Mouse (Mus musculus) 3T3-L1 (cell line): ENCODE measurements at regions not wholly inside any gene's neighbourhood (a gene's known extent, or its start where the extent isn't known, plus 50 kb on each side); places are given as distances from the start of the nearest gene placed in this dataset.

Source experiments
- DNase-seq: peaks from one replicate; pipeline ENCODE4 v3.0.0-alpha.2; 2015; ENCODE audit warnings: low read depth, low spot score

- no peak for DNase-seq
Measured at GRCm38 (mm10) chr3:156253172-156253934, 308.2 kb upstream of the Negr1 start.

DNA sequence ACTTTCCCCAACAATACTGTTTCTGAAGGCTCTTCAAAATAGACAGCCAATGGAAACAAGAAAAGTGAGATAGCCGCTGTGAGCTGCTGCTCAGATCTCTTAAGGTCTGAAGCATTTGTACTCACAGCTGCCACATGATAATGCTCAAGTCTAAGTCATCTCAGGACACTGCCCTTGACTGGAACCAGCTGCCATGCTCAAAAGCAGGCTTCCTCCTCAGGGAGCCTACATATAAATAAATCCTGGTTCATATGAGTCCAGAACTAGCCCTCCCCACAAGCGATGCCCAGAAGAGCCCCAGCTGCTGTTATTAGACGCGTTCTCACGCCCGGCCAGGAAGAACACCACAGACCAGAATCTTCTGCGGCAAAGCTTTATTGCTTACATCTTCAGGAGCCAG lies 304.9 kb upstream of the Negr1 start:
- DNase-seq: no peak

DNA sequence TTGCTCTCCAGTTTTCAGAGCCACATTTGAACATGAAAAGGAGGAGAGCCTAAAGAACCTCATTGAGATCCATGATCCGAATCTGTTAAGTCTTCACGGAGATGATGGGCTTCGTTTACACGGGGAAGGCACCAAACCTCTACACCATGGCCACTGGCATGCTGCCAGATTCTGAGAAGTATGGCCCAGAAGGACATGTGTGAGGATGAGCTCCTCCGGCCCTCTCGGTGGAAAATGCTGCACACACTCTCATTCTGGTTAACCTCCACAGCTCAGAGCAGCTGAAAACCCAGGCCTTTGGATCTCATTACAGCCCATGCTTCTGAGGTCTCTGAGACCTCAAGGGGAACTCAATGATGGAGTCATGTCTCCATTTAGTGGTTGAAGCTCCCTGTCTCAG lies 296.9 kb upstream of the Negr1 start:
- DNase-seq: no peak

DNA sequence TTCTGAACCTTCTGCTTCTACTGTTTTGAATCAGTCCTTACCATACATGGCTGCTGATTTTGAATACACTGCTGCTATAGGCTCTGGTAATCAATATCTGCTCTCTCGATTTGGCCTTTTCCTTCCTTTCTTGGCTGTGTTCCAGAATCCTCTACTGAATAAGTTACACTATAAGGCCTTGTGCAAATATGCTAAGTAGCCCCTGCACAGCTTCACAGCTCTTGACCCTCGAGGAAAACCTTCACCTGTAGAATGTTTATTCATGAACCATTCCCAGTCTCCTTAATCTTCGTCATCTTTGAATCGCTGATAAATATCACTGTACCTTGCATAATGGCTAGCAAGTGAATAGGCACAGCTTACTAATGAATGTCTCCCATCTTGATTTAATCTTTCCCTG lies 293.9 kb upstream of the Negr1 start:
- no peak for DNase-seq

DNA sequence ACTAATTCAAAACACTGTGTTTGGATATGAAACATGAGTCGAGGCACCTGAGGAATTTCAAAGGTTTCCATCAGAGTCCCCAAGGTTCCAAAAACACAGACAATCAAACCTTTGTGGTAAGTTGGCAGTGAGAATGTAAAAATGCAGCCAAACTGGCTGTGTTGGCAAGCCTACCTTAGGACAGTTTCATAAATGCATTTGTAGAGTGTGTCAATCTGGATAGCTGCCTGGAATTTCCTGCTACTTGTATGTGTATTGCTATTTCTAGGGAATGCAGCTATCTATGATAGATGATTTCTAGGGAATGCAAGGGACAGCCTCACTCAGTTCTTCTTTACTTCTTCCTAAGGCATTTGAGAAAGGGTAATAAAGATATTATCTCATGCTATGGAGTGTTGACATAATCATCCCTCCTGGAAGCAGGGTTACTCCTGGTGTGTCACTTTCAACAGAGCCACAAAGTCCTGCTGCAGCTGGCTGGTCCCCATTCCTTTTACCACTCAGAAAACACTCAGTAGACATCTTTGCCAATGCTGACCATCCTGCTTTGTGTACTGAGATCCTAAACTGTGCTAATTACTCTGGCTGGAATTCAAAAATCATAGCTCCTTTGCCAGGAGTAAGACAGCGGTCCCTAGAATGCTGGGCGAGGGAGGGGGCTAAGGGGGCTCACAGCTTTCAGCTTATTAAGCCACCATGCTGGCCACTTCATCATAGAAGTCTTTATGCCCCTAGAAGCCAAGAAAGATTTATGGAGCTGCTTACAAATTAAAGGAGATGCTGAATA lies 261.4 kb upstream of the Negr1 start:
- DNase-seq: peak; percentile 32

DNA sequence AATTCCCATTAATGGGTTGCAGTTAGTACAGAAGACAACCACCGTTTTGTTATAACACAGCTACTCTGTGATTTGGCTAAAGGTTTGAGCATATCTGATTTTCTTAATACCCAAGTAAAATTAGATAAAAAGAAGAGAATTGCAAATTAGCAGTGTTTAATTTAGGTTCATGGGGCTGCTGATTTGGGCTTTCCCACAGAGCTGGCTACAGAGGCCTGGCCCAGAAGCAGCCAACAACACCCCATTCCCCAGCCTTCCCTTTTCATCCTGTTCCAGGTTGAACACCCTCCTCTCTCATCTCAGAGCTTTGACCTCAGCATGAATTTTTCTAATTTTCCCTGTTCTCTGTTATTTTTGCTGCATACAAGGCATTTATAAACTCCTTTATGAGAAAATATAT lies 260.3 kb upstream of the Negr1 start:
- DNase-seq: no peak

DNA sequence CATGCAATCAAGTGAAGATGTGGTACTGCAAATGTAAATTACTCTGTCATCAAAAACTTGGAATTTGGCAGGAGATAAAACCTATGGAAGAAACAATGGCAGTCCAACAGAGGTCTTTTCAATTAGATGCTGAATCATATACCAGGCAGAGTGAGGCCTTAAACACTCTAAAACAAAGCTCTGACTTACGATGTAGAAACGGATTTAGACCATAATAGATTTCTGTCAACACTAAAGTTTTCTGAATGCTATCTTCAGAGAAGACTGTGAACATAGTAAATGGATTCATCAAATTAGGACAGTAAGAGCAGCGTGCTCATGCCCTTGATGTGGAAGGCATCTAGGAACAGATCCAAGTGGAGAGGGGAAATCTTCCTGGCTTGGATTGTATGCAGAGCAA lies 259.8 kb upstream of the Negr1 start:
- DNase-seq: no peak

GRCm38 (mm10) chr3:156304174-156304573 lies 257.4 kb upstream of the Negr1 start:
- DNase-seq: no peak

DNA sequence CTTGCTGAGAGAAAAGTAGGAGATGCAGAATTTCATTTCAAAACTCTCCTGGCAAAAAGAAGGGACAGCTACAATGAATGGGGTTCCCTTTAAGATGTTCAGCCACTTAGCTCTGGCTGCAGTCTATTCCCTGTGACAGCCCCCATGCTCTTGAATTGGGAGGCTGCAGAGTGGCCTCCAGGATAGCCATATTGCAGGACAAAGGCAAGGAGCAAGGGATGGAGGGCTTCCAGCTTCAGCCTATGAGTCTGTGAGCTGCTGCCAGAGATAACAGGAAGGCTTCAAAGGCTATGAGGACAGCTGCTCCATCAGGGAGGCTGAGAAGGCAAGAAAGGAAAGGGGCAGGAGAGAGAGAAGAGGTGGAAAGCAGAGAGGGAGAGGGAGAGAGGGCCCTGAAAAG lies 256.5 kb upstream of the Negr1 start:
- DNase-seq: no peak

DNA sequence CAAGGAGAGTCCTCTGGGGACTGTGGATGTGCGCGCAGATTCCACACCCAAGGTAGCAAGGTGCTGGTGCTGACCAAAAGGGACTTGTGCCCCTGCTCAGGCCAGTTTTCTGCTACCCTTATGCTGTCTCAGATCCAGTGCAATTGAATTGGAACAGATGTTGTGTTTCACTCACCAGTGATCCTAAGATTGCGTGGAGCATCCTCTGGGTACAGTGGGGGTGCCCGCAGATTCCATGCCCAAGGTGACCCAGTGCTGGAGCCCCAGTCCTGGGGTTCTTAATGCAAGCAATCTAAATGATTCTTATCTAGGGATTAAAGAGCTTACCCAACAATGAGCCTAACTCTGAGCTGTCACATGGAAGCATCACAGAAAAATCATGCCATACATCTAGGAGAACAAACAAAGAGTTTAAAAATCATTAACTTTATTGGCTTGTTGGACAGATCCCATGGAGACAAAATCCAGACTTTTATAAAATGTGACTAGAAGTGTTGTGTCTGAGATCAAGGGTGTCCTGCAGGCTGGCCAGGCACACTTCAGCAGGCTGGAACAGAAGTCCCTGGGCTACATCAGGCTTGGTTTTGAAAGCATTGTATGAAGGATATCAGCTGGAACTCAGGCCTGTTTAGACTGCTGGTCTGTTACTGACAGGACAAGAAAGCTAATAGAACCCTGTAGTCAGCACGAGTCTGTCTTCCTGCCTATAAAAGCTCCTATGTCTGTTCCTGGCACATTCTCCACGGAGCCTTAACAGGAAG lies 226.4 kb upstream of the Negr1 start:
- DNase-seq: no peak

GRCm38 (mm10) chr3:156341484-156341883 lies 220.1 kb upstream of the Negr1 start:
- DNase-seq: no peak

DNA sequence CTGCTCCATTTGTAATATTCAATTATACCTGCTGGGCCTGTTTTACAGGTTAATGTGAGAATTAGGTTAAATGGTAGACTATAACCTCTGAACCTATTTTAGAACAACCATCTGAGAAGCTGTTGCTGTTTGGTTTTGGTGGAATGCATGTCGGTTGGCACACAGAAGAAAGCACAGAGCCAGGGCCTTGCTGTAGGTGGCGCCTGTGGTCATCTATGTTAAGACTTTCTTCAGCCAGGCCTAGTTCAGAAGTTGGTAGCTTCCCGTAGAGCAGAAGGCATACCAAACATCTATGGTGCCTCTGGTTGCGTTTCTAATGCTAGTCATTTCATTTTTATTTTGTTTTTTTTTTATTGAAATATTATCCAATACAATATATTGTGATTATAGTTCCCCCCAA lies 209.9 kb upstream of the Negr1 start:
- DNase-seq: peak; percentile 25

DNA sequence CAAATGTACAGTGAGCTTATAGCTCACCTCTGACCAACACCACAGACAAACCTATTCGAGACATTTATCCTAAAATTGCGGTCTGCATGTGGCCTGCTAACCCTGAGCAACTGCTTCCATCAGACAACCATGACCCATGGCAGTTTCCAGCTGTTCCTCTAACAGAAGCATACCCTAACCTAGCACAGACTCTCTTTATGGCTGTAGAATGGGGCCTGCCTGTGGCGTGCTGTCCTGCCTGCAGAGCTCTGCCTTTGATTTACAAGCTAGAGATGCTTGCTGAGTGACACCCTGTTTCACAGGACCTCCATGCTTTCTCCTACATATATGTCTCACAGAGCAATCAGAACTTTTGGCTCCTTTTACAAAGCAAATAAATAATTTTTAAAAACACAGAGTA lies 208.2 kb upstream of the Negr1 start:
- no peak for DNase-seq

- DNase-seq: no peak
Measured at GRCm38 (mm10) chr3:156353841-156354473, 207.6 kb upstream of the Negr1 start.

DNA sequence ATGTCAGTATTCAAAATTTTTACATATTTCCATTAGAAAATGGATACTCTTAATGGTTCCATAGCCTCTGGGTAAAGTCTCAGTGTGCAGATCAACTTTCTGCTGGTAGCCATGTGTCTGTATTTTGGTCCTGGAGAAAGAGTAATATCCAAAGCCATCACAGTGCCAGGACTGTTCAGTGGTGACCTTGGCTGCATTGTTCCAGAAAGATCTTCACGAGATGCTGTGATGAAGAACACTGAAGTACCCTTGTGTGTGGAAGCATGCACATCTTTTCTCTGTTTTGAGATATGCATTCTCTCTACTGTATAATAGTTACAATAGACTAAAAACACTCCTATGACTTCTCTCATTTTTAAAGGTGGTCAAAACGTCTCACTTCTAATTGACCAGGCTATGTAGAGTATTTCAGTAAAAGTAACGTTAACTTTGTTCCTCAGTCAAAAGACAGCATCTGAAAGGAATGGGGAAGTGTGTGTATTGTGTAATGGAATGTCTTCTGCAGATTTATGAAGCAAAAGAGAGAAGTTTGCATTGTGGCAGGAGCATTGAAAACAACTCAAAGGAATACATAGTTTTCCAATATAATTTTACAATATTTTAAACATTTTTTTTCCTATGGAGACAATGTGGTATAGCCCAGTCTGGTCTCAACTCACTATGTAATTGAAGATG lies 192.8 kb upstream of the Negr1 start:
- DNase-seq: no peak

DNA sequence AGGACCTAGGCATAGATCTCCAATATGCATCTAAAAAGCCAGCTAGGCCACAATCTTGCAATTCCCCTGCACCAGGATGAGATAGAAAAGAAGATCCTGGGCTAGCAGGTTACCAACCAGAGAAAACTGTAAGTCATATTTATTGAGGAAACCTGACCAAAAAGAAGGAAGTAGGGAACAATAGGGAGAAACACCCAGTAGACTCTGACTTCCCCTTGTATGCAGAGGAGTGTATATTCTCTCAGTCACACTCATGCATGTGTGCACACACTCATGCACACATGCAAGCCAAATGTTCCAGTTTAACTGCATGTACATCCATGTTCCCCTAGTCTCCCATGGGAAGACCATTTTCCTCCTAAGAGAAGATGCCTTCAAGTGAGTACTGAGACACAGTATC lies 184.9 kb upstream of the Negr1 start:
- no peak for DNase-seq

- DNase-seq: no peak
Measured at GRCm38 (mm10) chr3:156382919-156383318, 178.7 kb upstream of the Negr1 start.

GRCm38 (mm10) chr3:156406136-156406535 lies 155.5 kb upstream of the Negr1 start:
- DNase-seq: no peak

GRCm38 (mm10) chr3:156407112-156407511 lies 154.5 kb upstream of the Negr1 start:
- DNase-seq: no peak

DNA sequence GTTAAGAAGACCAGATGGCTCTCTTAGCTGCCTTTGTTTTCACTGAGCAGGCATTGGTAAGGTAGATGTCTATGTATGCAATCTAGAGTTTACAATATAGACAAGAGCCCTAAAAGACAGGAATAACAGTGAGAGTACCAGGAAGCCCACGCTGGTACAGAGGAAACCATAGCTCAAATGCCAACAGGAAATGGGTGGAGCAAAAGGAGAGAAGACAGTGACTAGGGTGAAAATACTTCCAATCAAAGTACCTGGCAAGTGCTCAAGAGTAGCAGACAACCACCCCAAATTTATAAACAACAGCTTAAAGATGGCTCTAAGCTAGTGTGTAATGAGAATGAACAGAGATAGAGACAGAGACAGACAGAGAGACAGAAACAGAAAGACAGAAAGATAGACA lies 151.5 kb upstream of the Negr1 start:
- peak; percentile 16 for DNase-seq

GRCm38 (mm10) chr3:156412757-156413156 lies 148.8 kb upstream of the Negr1 start:
- DNase-seq: no peak
